Mouse (Mus musculus): Measurements from ENCODE around the gene Gbgt1.
"Not testable (repeated sequence)": the region's sequence is repeated elsewhere in the genome, so short reads cannot be mapped to it uniquely, and the experiment has no call there.

The Gbgt1 gene

GRCm38 (mm10) chr2:28498431-28498830 lies 1.7 kb downstream of the Gbgt1 start:
- DNase-seq (ENCODE audit: low read depth, low spot score) = no peak

DNA sequence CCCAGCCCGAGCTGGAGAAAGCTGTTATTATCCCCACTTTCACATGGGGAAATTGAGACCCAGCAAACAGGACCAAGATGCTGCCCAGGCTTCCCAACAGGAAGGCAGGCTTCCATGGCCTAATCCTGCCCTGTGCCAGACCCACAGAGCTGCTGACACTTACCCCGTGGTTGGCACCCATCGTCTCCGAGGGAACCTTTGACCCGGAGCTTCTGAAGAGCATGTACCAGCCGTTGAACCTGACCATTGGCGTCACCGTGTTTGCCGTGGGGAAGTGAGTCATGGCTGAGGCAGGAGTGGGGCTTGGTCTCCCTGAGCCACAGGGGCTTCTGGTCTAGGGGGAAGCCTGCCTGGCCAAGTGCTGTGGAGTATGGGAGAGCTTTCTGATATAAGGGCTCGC lies 6.3 kb downstream of the Gbgt1 start:
- DNase-seq (ENCODE audit: low read depth, low spot score) = no peak

GRCm38 (mm10) chr2:28504676-28505075 lies 8.0 kb downstream of the Gbgt1 start:
- DNase-seq (ENCODE audit: low read depth, low spot score) = no peak

- DNase-seq (ENCODE audit: low read depth, low spot score) = no peak
These were observed 9.1 kb downstream of the Gbgt1 start, which contains the start of gene Gm10134 for GRCm38 (mm10) chr2:28505795-28506194. TSS of gene Gm10134 (plus strand) at chr2:28506095.

DNA sequence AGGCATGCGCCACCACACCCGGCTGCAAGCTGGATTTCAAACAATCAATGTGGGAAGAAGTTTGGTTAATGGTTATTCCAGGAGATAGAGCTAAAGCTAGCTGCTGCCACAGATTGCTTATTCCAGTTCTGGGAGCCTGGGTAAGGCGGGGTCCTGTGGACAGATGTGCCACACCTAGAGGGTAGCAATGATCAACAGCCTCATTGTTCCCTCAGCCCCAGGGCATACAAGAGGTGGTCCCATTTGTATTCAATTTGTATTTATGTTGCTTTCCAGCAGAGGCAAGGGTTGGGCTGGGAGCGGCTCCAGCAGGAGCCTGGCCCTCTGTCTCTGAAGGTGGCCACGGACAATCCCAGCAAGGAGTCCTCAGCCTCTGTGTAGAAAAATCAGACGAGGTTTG lies 9.6 kb downstream of the Gbgt1 start:
- DNase-seq (ENCODE audit: low read depth, low spot score) = no peak

GRCm38 (mm10) chr2:28511600-28511999 lies 14.9 kb downstream of the Gbgt1 start:
- not testable (repeated sequence) for DNase-seq (ENCODE audit: low read depth, low spot score)

DNA sequence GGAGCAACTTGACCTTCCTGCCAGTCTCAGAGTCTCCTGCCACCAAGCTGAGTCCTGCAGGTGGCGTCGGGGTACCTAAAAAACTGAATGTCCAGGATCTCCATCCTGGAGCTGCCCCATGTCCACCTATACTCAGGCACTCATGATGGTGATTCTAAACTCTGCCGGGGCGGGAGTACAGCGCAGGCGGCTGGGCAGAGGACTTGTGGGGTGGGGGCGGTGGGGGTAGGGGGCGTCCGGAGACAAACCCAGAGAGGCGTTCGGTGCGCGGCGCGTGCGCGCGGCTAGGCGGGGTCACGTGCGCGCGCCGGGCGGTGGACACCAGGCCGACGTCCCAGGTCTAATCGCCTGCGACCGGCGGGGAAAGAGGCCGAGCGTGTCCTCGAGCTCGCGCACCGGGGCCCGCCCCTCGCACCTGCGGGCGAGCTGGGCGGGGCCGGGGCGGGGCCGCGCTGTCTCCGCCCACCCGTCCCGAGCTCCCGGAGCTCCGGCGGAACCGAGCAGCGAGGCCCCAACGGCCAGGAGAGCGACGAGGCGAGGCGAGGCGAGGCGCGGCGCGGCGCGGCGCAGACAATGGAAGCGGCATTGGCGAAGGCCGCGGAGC lies 16.2 kb downstream of the Gbgt1 start, which contains the start of gene Ralgds:
TSS of gene Ralgds (plus strand) at position 328 of the 604 bp plus-strand sequence.
- no peak for DNase-seq (ENCODE audit: low read depth, low spot score)

DNA sequence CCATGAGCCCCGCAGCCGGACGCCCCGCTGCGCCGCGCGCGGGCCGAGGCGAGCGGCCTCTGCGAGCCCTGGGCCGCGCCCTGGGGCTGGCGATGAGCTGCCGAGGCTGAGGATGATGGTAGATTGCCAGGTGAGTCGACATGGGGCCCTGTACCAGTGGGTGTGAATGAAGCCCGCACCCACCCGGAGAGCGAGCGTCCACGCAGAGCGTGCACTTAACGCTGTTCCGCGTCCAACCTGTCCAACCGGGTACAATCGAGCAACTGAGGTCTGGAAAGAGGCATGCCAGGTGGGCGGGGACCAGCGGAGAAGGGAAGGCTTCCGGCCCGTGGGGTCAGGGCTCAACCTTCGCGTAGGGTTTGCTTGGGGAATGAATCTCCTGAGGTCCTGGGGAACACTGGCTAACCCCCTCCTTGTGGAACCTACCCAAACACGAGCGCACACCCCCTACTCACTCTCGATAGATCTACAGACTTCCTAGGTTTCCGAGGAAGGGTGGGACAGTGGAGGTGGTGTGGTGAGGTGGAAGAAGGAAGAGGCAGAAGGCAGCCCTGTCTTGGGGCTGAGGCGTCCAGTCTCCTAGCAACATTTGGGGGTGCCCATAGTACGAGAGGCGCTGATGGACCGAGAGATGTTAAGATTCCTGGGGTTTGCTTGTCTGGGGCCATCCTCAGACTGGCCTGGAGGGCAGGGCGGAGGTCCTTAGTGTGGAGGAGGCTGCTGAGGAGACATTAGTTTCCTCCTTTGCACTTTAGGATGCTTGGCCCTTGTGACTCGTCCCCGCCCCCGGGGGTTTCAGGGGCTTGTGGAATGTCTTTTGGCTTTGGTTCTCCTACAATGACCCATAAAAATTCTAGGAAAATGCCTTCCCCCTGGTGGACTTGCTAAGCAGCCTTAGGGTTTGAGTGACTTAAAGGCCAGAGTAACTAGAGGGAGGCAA lies 17.0 kb downstream of the Gbgt1 start:
- no peak for DNase-seq (ENCODE audit: low read depth, low spot score)

GRCm38 (mm10) chr2:28514489-28514888 lies 17.8 kb downstream of the Gbgt1 start:
- peak; percentile 21 for DNase-seq (ENCODE audit: low read depth, low spot score)

DNA sequence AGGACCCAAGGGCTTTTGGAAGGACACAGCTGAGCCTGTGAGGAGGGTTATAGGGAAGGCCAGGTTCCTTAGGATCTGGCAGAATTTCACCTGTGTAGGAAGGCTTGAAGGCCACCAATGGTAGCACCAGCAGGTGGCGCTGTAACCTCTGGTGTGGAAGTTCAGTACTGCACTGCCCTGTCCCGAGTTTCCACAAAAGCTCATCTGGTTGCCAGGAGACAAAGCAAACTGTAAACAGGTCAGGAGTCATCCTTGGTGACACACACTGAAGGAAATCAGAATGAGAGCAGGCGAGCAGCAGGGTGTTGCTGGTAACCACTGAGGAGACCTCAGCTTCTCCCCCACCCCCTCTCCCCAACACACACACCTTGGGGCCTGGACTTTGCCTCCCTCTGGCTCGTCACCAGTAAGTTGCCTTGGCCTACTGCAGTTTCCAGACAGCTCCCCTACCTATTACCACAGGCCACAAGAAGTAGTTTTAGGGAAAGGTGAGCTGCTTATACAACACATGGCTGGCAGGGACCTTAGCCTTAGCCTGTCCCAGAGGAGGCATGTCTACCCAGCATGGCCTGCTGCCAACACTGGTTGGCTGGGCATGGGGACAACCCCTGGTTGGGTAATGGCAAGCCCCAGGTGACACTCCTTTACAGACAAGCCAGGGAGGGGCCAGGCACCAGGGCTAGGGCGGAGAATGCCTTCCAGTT lies 20.7 kb downstream of the Gbgt1 start:
- DNase-seq (ENCODE audit: low read depth, low spot score) = peak; percentile 51

DNA sequence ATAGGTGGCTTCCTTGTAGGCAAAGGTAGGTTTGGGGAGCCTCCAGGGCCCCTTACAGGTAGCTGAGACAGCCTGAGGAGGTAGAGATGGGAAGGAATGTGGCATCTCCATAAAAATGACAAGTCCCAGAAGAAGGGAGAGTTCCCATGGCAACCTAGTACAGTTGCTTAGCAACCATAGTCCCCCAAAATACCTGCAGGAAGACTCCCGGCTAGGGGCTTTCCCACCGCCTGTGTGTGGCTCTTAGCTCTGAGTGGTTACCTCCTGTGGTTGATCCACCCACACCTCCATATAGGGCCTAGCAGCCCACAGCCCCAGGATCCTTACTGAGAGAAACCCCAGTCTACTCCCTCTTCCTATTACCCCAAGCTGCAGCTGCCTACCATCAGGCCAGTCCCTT lies 21.5 kb downstream of the Gbgt1 start:
- DNase-seq (ENCODE audit: low read depth, low spot score) = no peak

GRCm38 (mm10) chr2:28520581-28520980 lies 23.9 kb downstream of the Gbgt1 start:
- DNase-seq (ENCODE audit: low read depth, low spot score) = no peak

GRCm38 (mm10) chr2:28521571-28522151 lies 25.0 kb downstream of the Gbgt1 start:
- DNase-seq (ENCODE audit: low read depth, low spot score) = no peak

DNA sequence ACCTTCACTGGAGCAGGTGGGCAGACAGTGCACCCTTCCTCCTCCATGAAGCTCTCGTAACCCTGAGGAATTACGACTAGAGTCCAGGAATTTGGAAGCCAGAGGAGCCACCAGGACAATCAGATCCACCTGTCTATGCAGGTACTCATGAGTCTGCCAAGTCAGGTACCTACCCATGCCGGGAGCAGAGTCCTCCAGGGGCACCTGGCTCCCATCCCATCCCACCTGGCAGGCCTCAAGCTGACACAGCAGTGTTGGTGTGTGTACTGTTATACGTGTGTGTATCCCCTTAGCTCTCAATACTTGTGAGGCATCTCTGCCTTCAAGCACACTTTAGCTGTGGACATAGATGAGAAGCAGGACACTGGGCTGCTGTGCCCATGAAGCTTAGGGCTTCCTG lies 25.5 kb downstream of the Gbgt1 start:
- no peak for DNase-seq (ENCODE audit: low read depth, low spot score)

DNA sequence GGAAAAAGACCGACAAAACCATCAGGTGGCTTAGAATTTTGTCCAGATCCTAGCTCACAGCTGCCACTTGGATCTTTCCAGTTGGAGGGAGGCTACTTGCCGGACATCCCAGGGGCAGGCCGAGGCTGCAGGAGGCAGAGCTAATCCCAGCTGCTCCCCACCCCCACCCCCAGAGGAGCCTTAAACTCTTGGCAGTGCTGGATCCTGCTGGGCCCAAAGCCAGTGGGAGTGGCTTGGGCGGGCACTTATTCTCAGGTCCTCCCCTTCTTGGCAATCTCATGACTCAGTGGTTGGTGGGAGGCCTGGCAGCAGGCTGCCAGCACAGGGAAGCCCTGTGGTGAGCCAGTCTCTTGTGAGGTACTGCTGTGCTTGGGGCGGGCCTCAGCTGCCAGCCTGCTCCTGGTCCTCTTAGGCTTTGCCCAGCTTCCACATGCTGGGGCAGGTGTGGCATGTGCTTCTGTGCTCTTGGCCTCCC lies 27.0 kb downstream of the Gbgt1 start:
- DNase-seq (ENCODE audit: low read depth, low spot score) = no peak

GRCm38 (mm10) chr2:28524406-28524805 lies 27.7 kb downstream of the Gbgt1 start:
- DNase-seq (ENCODE audit: low read depth, low spot score) = no peak

- no peak for DNase-seq (ENCODE audit: low read depth, low spot score)
These were observed 28.7 kb downstream of the Gbgt1 start for GRCm38 (mm10) chr2:28525219-28525942.

DNA sequence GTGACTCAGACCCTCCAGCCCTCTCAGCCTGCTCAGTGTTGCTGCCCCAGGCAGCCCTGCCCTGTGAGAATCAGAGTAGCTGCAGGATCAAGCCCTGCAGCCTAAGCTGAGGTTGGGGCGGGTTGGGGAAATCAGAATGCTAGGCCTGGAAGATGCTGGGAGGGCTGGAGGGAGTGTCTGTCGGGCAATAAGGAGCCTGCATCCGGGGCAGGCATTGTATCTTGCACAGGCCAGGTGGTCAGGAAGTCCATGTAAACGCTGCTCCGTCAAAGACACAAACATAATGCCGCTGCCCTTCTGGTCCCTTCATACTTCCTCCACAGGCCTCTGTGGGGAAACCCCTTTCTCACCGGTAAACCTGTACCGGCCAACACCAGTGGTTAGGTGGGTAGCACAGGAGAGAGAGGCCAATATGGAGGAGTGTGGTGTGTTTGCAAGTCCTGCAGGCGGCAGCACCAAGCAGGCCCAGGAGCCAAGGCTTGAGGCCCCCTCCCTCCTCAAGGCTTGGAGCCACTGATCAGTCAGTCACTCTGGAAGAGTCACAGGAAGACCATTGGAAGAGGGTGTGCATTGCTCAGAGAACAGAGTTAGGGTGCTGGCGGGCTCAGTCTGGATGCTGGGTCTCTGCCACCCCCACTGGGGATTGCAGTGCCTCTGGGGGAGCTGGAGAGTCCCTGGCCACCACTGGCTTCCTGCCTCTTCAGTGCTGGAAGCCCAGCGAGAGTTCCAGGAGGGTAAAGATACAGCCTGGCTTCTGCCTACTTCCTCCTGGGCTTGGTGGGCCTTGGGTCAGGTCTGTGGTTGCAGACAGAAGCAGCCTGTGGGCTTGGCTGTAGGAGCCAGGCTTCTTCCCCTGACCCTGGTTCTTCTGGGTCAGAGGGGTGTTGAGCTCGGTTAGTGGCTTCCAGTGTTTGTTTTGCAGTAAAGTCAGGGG lies 29.5 kb downstream of the Gbgt1 start:
- no peak for DNase-seq (ENCODE audit: low read depth, low spot score)

DNA sequence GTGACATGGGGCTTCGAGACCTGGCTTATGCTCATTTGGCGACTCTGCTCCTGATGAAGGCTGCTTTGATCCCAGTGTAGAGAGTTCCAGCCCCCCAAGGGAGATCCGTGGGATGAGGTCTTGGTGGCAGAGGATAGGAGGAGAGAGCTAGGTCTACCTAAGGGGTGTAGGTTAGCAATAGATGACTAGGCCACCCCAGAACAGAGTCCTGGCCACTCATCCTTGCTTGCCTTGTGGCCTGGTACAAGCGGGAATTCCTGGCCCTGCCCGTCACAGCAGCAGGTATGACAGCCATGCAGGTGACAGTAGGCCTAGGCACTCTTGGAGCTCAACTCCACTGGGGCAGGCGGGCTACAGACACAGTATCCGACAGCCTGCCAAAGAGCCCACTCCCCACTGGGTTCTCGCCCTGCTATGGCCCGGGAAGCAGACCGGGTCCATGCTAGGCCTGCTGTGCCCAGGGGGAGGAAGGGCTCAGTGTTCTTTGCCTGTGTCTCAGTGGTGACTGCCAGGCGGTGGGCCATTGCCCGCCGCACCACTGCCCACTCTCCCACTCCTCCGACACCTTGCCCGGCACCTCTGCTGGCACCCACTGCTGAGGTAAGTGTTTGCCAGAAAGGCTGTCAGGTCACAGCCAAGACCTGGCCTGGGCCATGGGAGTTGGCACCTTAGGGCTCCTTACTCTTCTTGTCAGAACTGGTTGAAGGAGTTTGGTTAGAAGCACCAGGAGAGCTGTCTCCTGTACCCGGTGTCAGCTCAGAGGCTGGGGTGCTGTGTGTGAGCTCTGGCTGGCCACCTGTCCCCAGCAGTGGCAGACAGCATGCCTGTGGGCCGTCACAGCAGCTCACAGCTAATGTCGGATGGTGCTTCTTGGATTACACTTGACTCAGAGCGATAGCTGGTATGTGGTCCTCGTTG lies 31.0 kb downstream of the Gbgt1 start:
- DNase-seq (ENCODE audit: low read depth, low spot score) = no peak
